Mouse (Mus musculus) lung, adult 18-20 months (tissue): Measurements from ENCODE around the gene Zfp704.
A peak's percentile ranks its signal among the peaks of the same experiment; 100 is the strongest.

Experiments
- DNase-seq, 2 experiments: peaks; one replicate each; pipeline ENCODE4 v3.0.0; 2022; ENCODE audit warnings: mixed read lengths in 2 of 2

The Zfp704 gene

DNA sequence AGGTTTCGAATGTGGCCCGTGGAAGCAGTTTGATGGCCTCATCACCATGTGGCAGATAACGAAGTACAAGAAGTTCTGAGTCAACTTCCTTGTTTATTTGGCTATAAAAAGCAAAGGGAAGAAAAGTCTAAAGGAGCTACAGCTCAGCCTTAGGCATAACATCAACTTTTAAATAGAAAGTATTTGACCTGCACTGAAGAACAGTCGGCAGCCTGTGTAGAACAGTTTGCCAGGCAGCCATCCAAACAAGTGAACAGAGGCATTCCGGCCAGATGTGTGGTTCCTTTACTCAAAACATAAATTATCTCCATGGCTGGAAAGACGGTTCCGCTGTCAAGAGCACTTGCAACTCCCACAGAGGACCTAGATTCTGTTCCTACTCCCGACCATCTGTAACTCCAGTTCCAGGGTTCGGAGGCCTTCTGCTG lies 202.8 kb downstream of the Zfp704 start:
- peak; percentile 31 to 58 for DNase-seq

DNA sequence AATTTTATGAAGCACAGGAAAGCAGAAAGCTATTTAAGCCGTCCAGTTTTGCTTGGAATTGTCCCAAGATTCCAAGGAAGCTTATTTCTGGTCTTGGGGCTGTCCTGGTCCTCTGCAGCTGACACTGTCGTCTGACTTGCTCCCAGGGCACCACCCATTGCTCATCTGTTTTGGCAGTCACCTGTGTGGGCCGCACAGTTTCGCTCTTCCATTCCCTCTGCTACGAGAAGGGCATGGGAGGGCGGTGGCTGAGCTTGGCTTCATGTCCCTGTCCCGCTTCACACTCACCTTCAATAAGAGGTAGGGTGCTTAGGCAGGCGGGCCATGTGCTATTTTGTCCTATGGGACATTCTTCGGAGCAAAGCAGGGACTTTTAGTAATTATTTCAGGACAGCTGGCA lies 204.5 kb downstream of the Zfp704 start:
- no peak for DNase-seq

DNA sequence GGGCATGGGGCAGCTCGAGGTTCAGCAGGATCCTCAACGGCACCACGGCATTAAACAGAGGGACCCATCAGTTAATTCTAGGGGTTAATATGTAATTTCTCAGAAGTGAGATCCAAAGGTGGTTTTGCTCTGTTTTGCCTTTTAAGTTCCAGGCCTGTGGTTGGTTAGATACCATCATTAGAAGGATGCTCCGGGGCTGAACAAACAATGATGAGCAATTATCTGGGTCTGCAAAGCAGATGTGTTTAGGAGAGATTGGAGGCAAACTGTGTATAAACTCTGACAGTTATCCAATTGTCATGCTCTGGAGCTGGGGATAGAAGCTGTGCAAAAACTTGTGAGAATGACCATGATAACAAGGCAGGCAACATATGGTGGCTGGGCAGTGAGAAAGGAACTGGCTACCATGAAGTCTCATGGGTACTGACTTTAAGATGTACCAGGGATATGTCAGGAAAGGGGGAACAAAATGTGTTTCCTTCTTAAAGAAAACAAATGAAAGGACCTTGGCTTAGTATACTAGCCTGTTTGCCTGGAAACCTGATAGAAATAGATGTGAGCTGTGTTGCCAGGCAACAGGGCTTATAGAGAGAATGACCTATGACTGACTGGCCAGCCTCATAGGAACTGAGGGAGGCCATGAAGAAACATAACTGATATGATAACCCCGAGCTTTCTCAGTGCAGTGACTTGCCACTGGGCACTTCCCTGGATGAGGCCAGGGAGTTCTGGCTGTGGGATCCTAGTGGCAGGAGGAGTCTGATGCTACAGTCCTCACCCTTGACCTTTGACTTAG lies 206.4 kb downstream of the Zfp704 start:
- DNase-seq: no peak

DNA sequence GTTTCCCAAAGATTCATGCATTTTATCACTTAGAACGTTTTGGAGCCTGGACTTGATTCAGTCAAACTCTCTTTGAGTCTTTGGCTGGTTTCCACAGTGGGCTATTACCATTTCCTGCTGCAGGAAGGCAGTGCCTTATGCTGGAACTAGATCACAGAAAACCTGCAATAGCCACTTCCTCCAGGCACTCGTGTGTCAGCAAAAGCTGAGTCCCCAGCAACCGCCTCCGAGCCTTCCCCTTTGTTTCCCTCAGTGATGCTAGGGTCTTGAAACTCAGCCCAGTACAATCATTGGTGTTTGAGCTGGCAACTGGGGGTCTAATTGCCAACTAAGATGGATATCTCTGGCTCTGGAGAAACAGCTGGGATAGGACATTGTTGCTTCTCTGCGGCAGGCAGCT lies 207.0 kb downstream of the Zfp704 start:
- peak; percentile 35 to 54 for DNase-seq

DNA sequence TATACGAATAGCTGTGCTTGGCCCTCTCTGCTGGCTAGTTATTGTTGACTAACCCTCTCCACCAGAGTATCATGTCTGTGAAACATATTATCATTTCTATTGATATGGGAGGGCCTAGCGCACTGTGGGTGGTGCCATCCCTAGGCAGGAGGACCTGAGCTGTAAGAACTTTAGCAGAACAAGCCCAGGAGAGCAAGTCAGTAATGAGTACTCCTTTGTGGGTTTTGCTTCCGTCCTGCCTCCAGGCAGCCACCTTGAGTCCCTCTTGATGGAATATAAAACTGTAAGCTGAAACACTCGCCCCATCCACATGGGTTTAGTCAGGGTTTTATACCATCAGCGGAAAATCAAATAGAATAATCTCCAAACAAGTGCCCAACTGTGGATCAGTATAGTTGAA lies 207.5 kb downstream of the Zfp704 start:
- DNase-seq: no peak

DNA sequence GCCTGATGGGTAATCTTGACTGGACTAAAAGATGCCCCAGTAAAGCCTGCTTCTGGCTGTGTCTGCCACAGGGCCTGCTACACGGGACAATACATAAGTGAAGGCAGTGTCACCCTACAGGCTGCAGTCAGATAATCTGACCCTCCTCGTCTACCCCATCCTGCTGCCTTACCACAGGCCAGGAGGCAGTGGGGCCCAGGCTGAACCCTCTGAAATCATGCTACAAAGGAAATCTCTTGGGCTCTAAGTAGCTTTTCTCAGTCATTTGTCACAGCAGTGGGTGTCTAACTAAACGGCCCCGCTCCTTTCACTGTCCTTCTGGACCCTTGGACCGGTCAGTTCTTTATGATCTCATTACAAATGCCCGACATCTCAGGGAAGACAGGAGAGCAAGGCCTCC lies 208.2 kb downstream of the Zfp704 start:
- DNase-seq: no peak

DNA sequence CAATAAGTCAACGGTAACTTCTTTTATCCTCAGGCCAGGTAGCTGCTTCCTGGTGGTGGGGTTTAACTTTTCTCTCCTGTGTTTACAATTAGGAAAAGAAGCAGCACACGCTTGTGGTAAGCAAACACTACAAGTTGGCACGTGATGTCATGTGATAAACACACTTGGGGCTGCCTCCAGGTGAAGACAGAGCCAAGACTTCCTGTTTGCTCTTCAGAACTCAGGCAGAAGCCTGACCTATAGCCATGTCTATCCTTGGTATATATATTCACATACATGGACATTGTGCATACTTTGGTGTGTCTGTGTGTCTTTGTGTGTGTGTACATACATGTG lies 209.0 kb downstream of the Zfp704 start:
- DNase-seq: peak in 1 of 2 experiments; percentile 15

DNA sequence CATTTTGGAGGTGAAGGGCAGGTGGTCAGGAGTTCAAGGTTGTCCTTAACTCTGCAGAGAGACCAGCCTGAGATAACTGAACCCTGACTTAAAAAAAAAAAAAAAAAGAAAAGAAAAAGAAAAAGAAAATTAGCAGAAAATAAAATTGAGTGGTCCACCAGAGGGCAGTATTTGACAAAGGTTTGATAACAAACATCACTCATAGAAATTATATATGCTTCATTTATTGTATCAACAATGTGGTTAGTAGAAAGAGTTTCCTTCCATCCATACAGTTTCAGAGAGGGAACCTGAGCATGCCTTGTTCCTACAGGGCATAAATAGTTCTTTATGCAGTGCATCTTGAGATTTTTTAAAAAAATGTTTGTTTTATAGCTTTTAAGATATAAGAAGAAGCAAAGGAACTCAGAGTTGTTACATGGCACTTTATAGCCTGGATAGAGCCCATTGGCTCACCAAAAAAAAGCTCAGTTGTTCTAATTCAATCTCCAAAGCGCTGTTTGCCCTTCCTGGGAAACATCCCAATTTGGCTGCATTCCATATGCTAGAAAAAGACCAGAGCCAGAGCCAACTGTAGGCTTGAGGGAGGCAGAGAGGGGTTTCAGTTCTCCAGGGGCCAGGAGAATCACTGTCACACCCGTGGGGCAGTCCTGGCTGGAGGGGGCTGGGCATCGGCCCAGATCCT lies 209.5 kb downstream of the Zfp704 start:
- peak in 1 of 2 experiments; percentile 14 for DNase-seq

DNA sequence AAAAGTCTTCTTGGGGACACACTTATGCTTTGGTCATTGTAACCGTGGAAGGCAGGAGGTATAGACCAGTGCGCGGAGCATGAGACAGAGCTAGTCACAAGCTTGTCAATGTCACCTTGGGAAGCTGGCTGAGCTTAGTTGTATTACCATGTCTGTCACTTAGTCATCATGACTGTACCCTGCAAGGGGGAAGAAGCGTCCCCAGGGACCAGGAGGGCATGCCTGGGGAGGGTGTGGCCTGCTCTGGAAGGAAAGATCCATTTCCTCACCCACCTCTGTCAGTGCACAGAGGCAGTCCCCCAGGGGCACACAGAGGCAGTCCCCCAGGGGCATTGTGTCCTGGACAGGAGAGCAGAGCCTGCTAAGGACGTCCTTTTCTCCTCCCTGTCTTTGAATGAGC lies 211.6 kb downstream of the Zfp704 start:
- DNase-seq: no peak
